Mouse (Mus musculus): ENCODE data around the gene Abca4. TPM values are rescaled to one million over a fixed set of nuclear protein-coding genes. Genes with fewer than 3 reads are reported as not detected.
A peak's percentile ranks its signal among the peaks of the same experiment; 100 is the strongest.

Abca4 gene
- total and polyA plus RNA-seq, 3 experiments: 0.15 to 0.49 TPM; not detected in 1

GRCm38 (mm10) chr3:122109461-122109860 lies 65.2 kb downstream of the Abca4 start:
- Histone ChIP-seq H3K27me3 (ENCODE audit: control insufficient read depth in 1 of 2, insufficient read depth in 2 of 2, low read length in 2 of 2) (no peaks in the 10 kb centered on the region), H3K9ac (ENCODE audit: control insufficient read depth, low read depth, low read length, poor library complexity, severe bottlenecking) (no peak overlapping the region), H3K79me2 (ENCODE audit: control insufficient read depth, insufficient read depth, low read length, poor library complexity) (no peaks in the 10 kb centered on the region), H3K4me3 (ENCODE audit: control insufficient read depth in 1 of 2, insufficient read depth in 1 of 2, low read depth in 2 of 2, low read length in 2 of 2) (no peak overlapping the region), H3K36me3 (ENCODE audit: control insufficient read depth in 1 of 2, insufficient read depth in 2 of 2, low read length in 2 of 2) (peaks cover 0 to 21% of the 10 kb centered on the region in 2 experiments; a peak in 2 of 4 replicates), H3K9me3 (replicated peaks; ENCODE audit: insufficient read depth, low read length) (no peaks in the 10 kb centered on the region), H3K27ac (ENCODE audit: control insufficient read depth, low read depth, low read length) (no peak overlapping the region), H3K4me1 (ENCODE audit: control insufficient read depth in 1 of 2, insufficient read depth in 2 of 2, low read length in 2 of 2) (peaks cover 3 to 36% of the 10 kb centered on the region in 2 experiments; a peak in 3 of 4 replicates)
- TF ChIP-seq MAFK (IDR thresholded peaks at IDR 0.05; ENCODE audit: borderline replicate concordance, low read depth, low read length) (no peak), ELF1 (IDR thresholded peaks at IDR 0.05; ENCODE audit: low read depth, low read length) (no peak), NELFE (IDR thresholded peaks at IDR 0.05; ENCODE audit: low read depth, low read length) (no peak), ZC3H11A (IDR thresholded peaks at IDR 0.05; ENCODE audit: low read depth, low read length) (no peak), BHLHE40 (IDR thresholded peaks at IDR 0.05; ENCODE audit: borderline replicate concordance, low read depth, low read length) (no peak), MAX (IDR thresholded peaks at IDR 0.05; ENCODE audit: low read length) (no peak), GATA1 (IDR thresholded peaks at IDR 0.05; ENCODE audit: low read depth, low read length) (no peak), ETS1 (IDR thresholded peaks at IDR 0.05; ENCODE audit: low read depth, low read length) (no peak)
- no peak for DNase-seq (ENCODE audit: low read depth, low spot score)

GRCm38 (mm10) chr3:122111141-122111981 lies 67.1 kb downstream of the Abca4 start:
- peak overlapping the region; percentile 69 for H3K27ac ChIP-seq (ENCODE audit: control insufficient read depth, low read depth, low read length)
- peaks cover 0 to 21% of the 10 kb centered on the region in 2 experiments; a peak in 2 of 4 replicates for H3K36me3 ChIP-seq (ENCODE audit: control insufficient read depth in 1 of 2, insufficient read depth in 2 of 2, low read length in 2 of 2)
- peak overlapping the region; percentile 43 for H3K9ac ChIP-seq (ENCODE audit: control insufficient read depth, low read depth, low read length, poor library complexity, severe bottlenecking)
- H3K27me3 ChIP-seq (ENCODE audit: control insufficient read depth in 1 of 2, insufficient read depth in 2 of 2, low read length in 2 of 2): no peaks in the 10 kb centered on the region
- peak; percentile 84 for DNase-seq (ENCODE audit: low read depth, low spot score)
- peaks cover 3 to 33% of the 10 kb centered on the region in 2 experiments; a peak in 3 of 4 replicates for H3K4me1 ChIP-seq (ENCODE audit: control insufficient read depth in 1 of 2, insufficient read depth in 2 of 2, low read length in 2 of 2)
- H3K9me3 ChIP-seq (replicated peaks; ENCODE audit: insufficient read depth, low read length): no peaks in the 10 kb centered on the region
- no peaks in the 10 kb centered on the region for H3K79me2 ChIP-seq (ENCODE audit: control insufficient read depth, insufficient read depth, low read length, poor library complexity)
- peak overlapping the region; percentile 27 to 32; a peak in 3 of 4 replicates for H3K4me3 ChIP-seq (ENCODE audit: control insufficient read depth in 1 of 2, insufficient read depth in 1 of 2, low read depth in 2 of 2, low read length in 2 of 2)
- TF ChIP-seq NELFE (IDR thresholded peaks at IDR 0.05; ENCODE audit: low read depth, low read length): no peak
- no peak for TF ChIP-seq MYC (IDR thresholded peaks at IDR 0.05; ENCODE audit: low read depth, low read length)
- no peak for TF ChIP-seq MAX (IDR thresholded peaks at IDR 0.05; ENCODE audit: low read length)
- no peak for TF ChIP-seq USF2 (IDR thresholded peaks at IDR 0.05; ENCODE audit: borderline replicate concordance in 1 of 2, insufficient read depth in 1 of 2, low read depth in 1 of 2, low read length in 2 of 2)
- peak; percentile 54 for TF ChIP-seq RCOR1 (IDR thresholded peaks at IDR 0.05; ENCODE audit: low read depth, low read length)
- no peak for TF ChIP-seq MYB (IDR thresholded peaks at IDR 0.05; ENCODE audit: low read depth, low read length)
- peak; percentile 80 for TF ChIP-seq ETS1 (IDR thresholded peaks at IDR 0.05; ENCODE audit: low read depth, low read length)
- no peak for TF ChIP-seq ZC3H11A (IDR thresholded peaks at IDR 0.05; ENCODE audit: low read depth, low read length)
- TF ChIP-seq MAFK (IDR thresholded peaks at IDR 0.05; ENCODE audit: borderline replicate concordance, low read depth, low read length): no peak
- peak; percentile 74 for TF ChIP-seq ZNF384 (IDR thresholded peaks at IDR 0.05; ENCODE audit: low read depth, low read length)
- peak; percentile 95; the same call in 1 of the 2 replicates for TF ChIP-seq MEF2A (IDR thresholded peaks at IDR 0.05; ENCODE audit: extremely low read depth, insufficient replicate concordance, low read depth, low read length, poor library complexity, severe bottlenecking)
- TF ChIP-seq KAT2A (conservative IDR thresholded peaks at IDR 0.05; ENCODE audit: low read depth, low read length): no peak
- peak; percentile 89 for TF ChIP-seq TAL1 (IDR thresholded peaks at IDR 0.05; ENCODE audit: low read length)
- peak; percentile 87 for TF ChIP-seq GATA1 (IDR thresholded peaks at IDR 0.05; ENCODE audit: low read depth, low read length)
- TF ChIP-seq ZMIZ1 (IDR thresholded peaks at IDR 0.05; ENCODE audit: low read depth, low read length): no peak
- no peak for TF ChIP-seq JUND (IDR thresholded peaks at IDR 0.05; ENCODE audit: low read depth, low read length)
- TF ChIP-seq ZKSCAN1 (IDR thresholded peaks at IDR 0.05; ENCODE audit: low read depth, low read length): no peak
- no peak for TF ChIP-seq POLR2AphosphoS2 (IDR thresholded peaks at IDR 0.05; ENCODE audit: low read length)
- no peak for TF ChIP-seq CTCF (IDR thresholded peaks at IDR 0.05 in 2 of 3, conservative IDR thresholded peaks at IDR 0.05 in 1 of 3; ENCODE audit: control insufficient read depth in 1 of 3, insufficient read depth in 1 of 3, low read depth in 2 of 3, low read length in 3 of 3, poor library complexity in 1 of 3, severe bottlenecking in 1 of 3)
- no peak for TF ChIP-seq CHD1 (IDR thresholded peaks at IDR 0.05; ENCODE audit: low read depth, low read length)
- TF ChIP-seq HCFC1 (IDR thresholded peaks at IDR 0.05; ENCODE audit: low read depth, low read length): peak; percentile 42; the same call in 1 of the 2 replicates
- TF ChIP-seq SMC3 (IDR thresholded peaks at IDR 0.05; ENCODE audit: low read depth, low read length): no peak
- TF ChIP-seq MAZ (IDR thresholded peaks at IDR 0.05; ENCODE audit: low read depth, low read length): no peak
- TF ChIP-seq TBP (IDR thresholded peaks at IDR 0.05; ENCODE audit: low read depth, low read length): no peak; the same call in 1 of the 2 replicates
- TF ChIP-seq EP300 (IDR thresholded peaks at IDR 0.05; ENCODE audit: low read depth in 1 of 2, low read length in 2 of 2): peak; percentile 85 to 90
- TF ChIP-seq RAD21 (IDR thresholded peaks at IDR 0.05; ENCODE audit: low read depth, low read length): no peak
